8 mouse cellular contexts compared by ENCODE assay signal in the genomic region with DNA sequence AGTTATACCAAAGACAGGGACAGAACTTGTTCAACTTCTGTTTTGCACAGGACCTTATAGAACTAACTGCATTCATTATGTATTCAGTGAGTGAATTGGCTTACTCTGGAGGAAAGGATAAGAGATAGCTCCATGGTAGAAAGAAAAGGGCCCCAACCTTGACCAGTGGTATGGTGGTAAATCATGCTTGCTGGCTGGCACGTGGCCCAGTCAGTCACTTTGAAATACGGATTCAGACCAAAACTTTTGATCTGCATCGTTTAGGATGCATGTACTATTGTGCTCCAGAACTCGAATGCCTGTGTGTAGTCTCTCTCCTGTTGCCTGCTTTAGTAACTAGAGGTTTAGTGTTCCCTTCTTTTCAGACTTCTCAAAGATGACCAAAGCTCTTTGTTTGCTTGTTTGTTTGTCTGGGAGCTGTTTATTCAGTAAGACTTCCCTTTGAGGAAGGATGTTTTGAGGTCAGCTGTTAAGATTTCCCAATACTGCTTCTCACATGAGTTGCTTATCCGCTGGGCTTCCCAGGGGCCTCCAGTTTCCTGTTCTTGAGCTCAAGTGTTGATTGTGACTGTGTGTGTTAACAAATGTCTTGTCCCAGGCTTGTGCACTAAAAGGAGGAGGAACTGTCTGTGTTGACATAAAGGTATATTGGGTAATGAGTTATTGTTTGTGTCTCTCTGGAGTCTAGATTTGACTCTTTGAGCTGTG. TPM values are rescaled to one million over a fixed set of nuclear protein-coding genes. Genes with fewer than 3 reads are reported as not detected.
DNase-seq lines count a peak whose midpoint lies in the region; ATAC-seq lines count a peak whose summit lies in the region.

No protein-coding gene starts in this region.

- no peak overlapping the region for H3K4me3 ChIP-seq in limb, embryonic 11.5 days (ENCODE audit: low read depth, low read length)
- no peak overlapping the region for H3K4me3 ChIP-seq in limb, embryonic 10.5 days
- H3K4me3 ChIP-seq in limb, embryonic 12.5 days (replicated peaks): no peak overlapping the region
- no peak overlapping the region for H3K4me3 ChIP-seq in neural tube, embryonic 15.5 days (replicated peaks)

- no peak for ATAC-seq in limb, embryonic 11.5 days (ENCODE audit: insufficient number of reproducible peaks, low FRiP score, low TSS enrichment, low read depth)
- no peak for ATAC-seq in limb, embryonic 12.5 days (ENCODE audit: insufficient number of reproducible peaks, insufficient read depth, low FRiP score, low TSS enrichment, low read depth)
- ATAC-seq in neural tube, embryonic 15.5 days (ENCODE audit: low FRiP score): no peak

- H3K27me3 ChIP-seq in limb, embryonic 11.5 days (ENCODE audit: control insufficient read depth, insufficient read depth, low read length): no peaks in the 10 kb centered on the region
- no peaks in the 10 kb centered on the region for H3K27me3 ChIP-seq in limb, embryonic 10.5 days (ENCODE audit: low read depth, poor library complexity, severe bottlenecking)
- H3K27me3 ChIP-seq in limb, embryonic 12.5 days: no peaks in the 10 kb centered on the region
- H3K27me3 ChIP-seq in neural tube, embryonic 15.5 days (replicated peaks): no peaks in the 10 kb centered on the region

- no peak overlapping the region for H3K9ac ChIP-seq in limb, embryonic 11.5 days (ENCODE audit: low read length)
- H3K9ac ChIP-seq in limb, embryonic 12.5 days (replicated peaks): no peak overlapping the region
- no peak overlapping the region for H3K9ac ChIP-seq in neural tube, embryonic 15.5 days (replicated peaks)

- peaks cover 12% of the 10 kb centered on the region for H3K4me1 ChIP-seq in limb, embryonic 11.5 days (ENCODE audit: control insufficient read depth, insufficient read depth, low read length)
- H3K4me1 ChIP-seq in limb, embryonic 10.5 days: peaks cover 41% of the 10 kb centered on the region
- H3K4me1 ChIP-seq in limb, embryonic 12.5 days (replicated peaks): peaks cover 50% of the 10 kb centered on the region
- H3K4me1 ChIP-seq in neural tube, embryonic 15.5 days: peaks cover 54% of the 10 kb centered on the region

- H3K27ac ChIP-seq in limb, embryonic 11.5 days (replicated peaks; ENCODE audit: low read depth, low read length): 0 out of 2 replicates have a peak overlapping the region, but pooled peaks have one; percentile 8
- H3K27ac ChIP-seq in limb, embryonic 10.5 days: no peak overlapping the region
- peak overlapping the region; percentile 35; the same call in 1 of the 2 replicates for H3K27ac ChIP-seq in limb, embryonic 12.5 days
- H3K27ac ChIP-seq in neural tube, embryonic 15.5 days (replicated peaks): peak overlapping the region; percentile 37

- H3K36me3 ChIP-seq in limb, embryonic 11.5 days (ENCODE audit: control insufficient read depth, insufficient read depth, low read length): peaks cover 7% of the 10 kb centered on the region
- peaks cover 36% of the 10 kb centered on the region for H3K36me3 ChIP-seq in limb, embryonic 10.5 days
- peaks cover 28% of the 10 kb centered on the region for H3K36me3 ChIP-seq in limb, embryonic 12.5 days
- peaks cover 13% of the 10 kb centered on the region for H3K36me3 ChIP-seq in neural tube, embryonic 15.5 days

- 70% methylated on average over 5 of the region's 5 CpGs for WGBS in limb, embryonic 11.5 days
- WGBS in limb, embryonic 10.5 days: 66% methylated on average over 5 of the region's 5 CpGs
- 61% methylated on average over 5 of the region's 5 CpGs for WGBS in limb, embryonic 12.5 days
- WGBS in neural tube, embryonic 15.5 days: 21% methylated on average over 5 of the region's 5 CpGs

- H3K4me2 ChIP-seq in limb, embryonic 11.5 days (ENCODE audit: low read depth, severe bottlenecking): no peak overlapping the region
- H3K4me2 ChIP-seq in limb, embryonic 12.5 days: no peak overlapping the region; the same call in 1 of the 2 replicates
- 0 out of 2 replicates have a peak overlapping the region, but pooled peaks have one; percentile 2 for H3K4me2 ChIP-seq in neural tube, embryonic 15.5 days

- no peak for DNase-seq in limb, embryonic 11.5 days (ENCODE audit: low spot score)
- DNase-seq in limb, embryonic 10.5 days (ENCODE audit: low spot score): no peak
- peak; percentile 26 for DNase-seq in brain, adult 2 months (ENCODE audit: low read depth, low spot score)
- no peak for DNase-seq in frontal cortex, postnatal 25 days (ENCODE audit: low spot score in 2 of 2)
- DNase-seq in left cerebral cortex, adult 9 months (ENCODE audit: low spot score in 2 of 2): no peak
- no peak for DNase-seq in urinary bladder, postnatal 25 days (ENCODE audit: low spot score)

- H3K9me3 ChIP-seq in limb, embryonic 11.5 days (ENCODE audit: control insufficient read depth, low read length): no peaks in the 10 kb centered on the region
- H3K9me3 ChIP-seq in limb, embryonic 10.5 days (replicated peaks): no peaks in the 10 kb centered on the region
- no peaks in the 10 kb centered on the region for H3K9me3 ChIP-seq in limb, embryonic 12.5 days
- no peaks in the 10 kb centered on the region for H3K9me3 ChIP-seq in neural tube, embryonic 15.5 days (replicated peaks)

RNA-seq across cellular contexts. Expression of a gene that starts 4.7 kb away (rescaled TPM):
- 91.9 and 93.2 TPM in 2 replicates for polyA plus RNA-seq in limb, embryonic 11.5 days (2014; fragmentation: Nextera tagmentation; extraction: Ambion mirVana)
- 79.8 and 85.0 TPM in 2 replicates for polyA plus RNA-seq in limb, embryonic 10.5 days (2016; fragmentation: Nextera tagmentation; extraction: Ambion mirVana)
- polyA plus RNA-seq in limb, embryonic 12.5 days (2016; fragmentation: Nextera tagmentation; extraction: Ambion mirVana): 80.7 and 86.4 TPM in 2 replicates
- polyA plus RNA-seq in neural tube, embryonic 15.5 days (2015; fragmentation: Nextera tagmentation; extraction: Ambion mirVana): 84.7 and 86.0 TPM in 2 replicates

RNA-seq across cellular contexts. Expression of a gene that starts 14.5 kb away (rescaled TPM):
- 33.5 and 36.1 TPM in 2 replicates for polyA plus RNA-seq in limb, embryonic 11.5 days (2014; fragmentation: Nextera tagmentation; extraction: Ambion mirVana)
- 41.6 and 44.4 TPM in 2 replicates for polyA plus RNA-seq in limb, embryonic 10.5 days (2016; fragmentation: Nextera tagmentation; extraction: Ambion mirVana)
- polyA plus RNA-seq in limb, embryonic 12.5 days (2016; fragmentation: Nextera tagmentation; extraction: Ambion mirVana): 42.6 and 44.0 TPM in 2 replicates
- polyA plus RNA-seq in neural tube, embryonic 15.5 days (2015; fragmentation: Nextera tagmentation; extraction: Ambion mirVana): 18.6 and 24.3 TPM in 2 replicates

RNA-seq across cellular contexts. Expression of a gene that starts 34.2 kb away (rescaled TPM):
- not detected in 2 replicates for polyA plus RNA-seq in limb, embryonic 11.5 days (2014; fragmentation: Nextera tagmentation; extraction: Ambion mirVana)
- not detected in 2 replicates for polyA plus RNA-seq in limb, embryonic 10.5 days (2016; fragmentation: Nextera tagmentation; extraction: Ambion mirVana)
- not detected in 2 replicates for polyA plus RNA-seq in limb, embryonic 12.5 days (2016; fragmentation: Nextera tagmentation; extraction: Ambion mirVana)
- polyA plus RNA-seq in neural tube, embryonic 15.5 days (2015; fragmentation: Nextera tagmentation; extraction: Ambion mirVana): not detected in 2 replicates

RNA-seq across cellular contexts. Expression of a gene that starts 35.4 kb away (rescaled TPM):
- 37.3 and 41.7 TPM in 2 replicates for polyA plus RNA-seq in limb, embryonic 11.5 days (2014; fragmentation: Nextera tagmentation; extraction: Ambion mirVana)
- polyA plus RNA-seq in limb, embryonic 10.5 days (2016; fragmentation: Nextera tagmentation; extraction: Ambion mirVana): 41.6 and 43.7 TPM in 2 replicates
- polyA plus RNA-seq in limb, embryonic 12.5 days (2016; fragmentation: Nextera tagmentation; extraction: Ambion mirVana): 35.0 and 37.8 TPM in 2 replicates
- 35.6 and 36.7 TPM in 2 replicates for polyA plus RNA-seq in neural tube, embryonic 15.5 days (2015; fragmentation: Nextera tagmentation; extraction: Ambion mirVana)

RNA-seq across cellular contexts. Expression of a gene that starts 58.1 kb away (rescaled TPM):
- polyA plus RNA-seq in limb, embryonic 11.5 days (2014; fragmentation: Nextera tagmentation; extraction: Ambion mirVana): 117 and 119 TPM in 2 replicates
- 118 TPM in 2 replicates for polyA plus RNA-seq in limb, embryonic 10.5 days (2016; fragmentation: Nextera tagmentation; extraction: Ambion mirVana)
- polyA plus RNA-seq in limb, embryonic 12.5 days (2016; fragmentation: Nextera tagmentation; extraction: Ambion mirVana): 96.6 and 99.3 TPM in 2 replicates
- 110 and 112 TPM in 2 replicates for polyA plus RNA-seq in neural tube, embryonic 15.5 days (2015; fragmentation: Nextera tagmentation; extraction: Ambion mirVana)
